Mouse (Mus musculus) lung, embryonic 16.5 days (tissue): ENCODE results near the gene Myzap. TPM values are rescaled to one million over a fixed set of nuclear protein-coding genes. Genes with fewer than 3 reads are reported as not detected.
A peak's percentile ranks its signal among the peaks of the same experiment; 100 is the strongest.

Experiments
- ATAC-seq: fragments of 200-750 bp; cut with Nextera tagmentation; 2 replicates; pipeline ENCODE4 v1.8.0; 2017; ENCODE audit warnings: low read depth, mild to moderate bottlenecking, moderate library complexity
- H3K27ac ChIP-seq: fragments of 300-500 bp; sonication (generic); 2 replicates; pipeline ENCODE4 v1.5.1; 2014; ENCODE audit warnings: mild to moderate bottlenecking, control low read depth, low read length
- H3K27me3 ChIP-seq: fragments of 300-500 bp; sonication (generic); 2 replicates; pipeline ENCODE4 v1.6.1; 2014; ENCODE audit warnings: low read depth, low read length, mixed read lengths; ENCODE audit not compliant: control insufficient read depth, insufficient read depth
- H3K36me3 ChIP-seq: fragments of 300-500 bp; sonication (generic); 2 replicates; pipeline ENCODE4 v1.6.1; 2014; ENCODE audit warnings: low read length; ENCODE audit not compliant: control insufficient read depth, insufficient read depth
- H3K4me1 ChIP-seq: fragments of 300-500 bp; sonication (generic); replicated peaks from 2 replicates; pipeline ENCODE4 v1.6.1; 2014; ENCODE audit warnings: low read length, mixed read lengths; ENCODE audit not compliant: control insufficient read depth, insufficient read depth
- H3K4me2 ChIP-seq: fragments of 300-500 bp; sonication (generic); 2 replicates; pipeline ENCODE4 v1.6.1; 2014; ENCODE audit warnings: low read depth, low read length, control low read depth
- H3K4me3 ChIP-seq: fragments of 300-500 bp; sonication (generic); 2 replicates; pipeline ENCODE4 v1.5.1; 2014; ENCODE audit warnings: mild to moderate bottlenecking, low read length, control low read depth
- H3K9ac ChIP-seq: fragments of 300-500 bp; sonication (generic); 2 replicates; pipeline ENCODE4 v1.6.1; 2014; ENCODE audit warnings: low read length, control low read depth
- H3K9me3 ChIP-seq: fragments of 300-500 bp; sonication (generic); 2 replicates; pipeline ENCODE4 v1.6.1; 2016; ENCODE audit warnings: low read length; ENCODE audit not compliant: control insufficient read depth
- WGBS: fragments of 180-500 bp; shearing (Covaris S2); extraction: QIAGEN DNeasy Blood & Tissue Kit; methylation state at CpG from one replicate; pipeline ENCODE4 v1.1.7; 2014; 5-methylcytosine and 5-hydroxymethylcytosine counted together
- polyA plus RNA-seq: library from polyadenylated mRNA; unstranded; fragments of >200 nt; fragmentation: Nextera tagmentation; extraction: Ambion mirVana; gene quantifications from 2 replicates; pipeline ENCODE4 v1.2.1, GENCODE M21; 2015

The Myzap gene
- polyA plus RNA-seq, 1 experiment from 2014 or later, result 66.7 TPM

DNA sequence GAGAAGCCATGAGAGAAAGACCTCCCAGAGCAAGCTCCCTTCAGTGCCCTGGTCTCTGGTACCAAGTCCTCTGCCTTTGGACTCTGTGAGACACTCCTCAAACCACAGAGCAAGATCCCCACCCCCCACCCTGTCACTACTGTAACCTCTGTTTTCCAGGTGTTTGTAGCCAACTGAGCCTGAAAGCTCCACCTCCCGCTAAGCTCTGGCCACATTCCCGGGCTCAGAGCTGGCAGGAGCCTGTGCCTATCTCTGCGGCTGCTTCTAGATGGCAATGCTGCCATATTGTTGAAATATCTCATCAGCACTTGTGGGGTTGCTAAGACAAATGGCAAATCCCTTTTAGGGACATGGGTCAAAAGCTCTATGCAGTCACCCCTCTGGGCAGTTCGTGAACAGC lies 19.7 kb upstream of the Myzap start:
- Histone ChIP-seq H3K27ac (no peak overlapping the region), H3K4me1 (peaks cover 19% of the 10 kb centered on the region), H3K4me3 (no peak overlapping the region), H3K9me3 (no peaks in the 10 kb centered on the region), H3K36me3 (no peaks in the 10 kb centered on the region), H3K9ac (no peak overlapping the region), H3K27me3 (no peaks in the 10 kb centered on the region), H3K4me2 (no peak overlapping the region)
- no peak for ATAC-seq
- WGBS, result 71% methylated on average over 4 of the region's 4 CpGs

DNA sequence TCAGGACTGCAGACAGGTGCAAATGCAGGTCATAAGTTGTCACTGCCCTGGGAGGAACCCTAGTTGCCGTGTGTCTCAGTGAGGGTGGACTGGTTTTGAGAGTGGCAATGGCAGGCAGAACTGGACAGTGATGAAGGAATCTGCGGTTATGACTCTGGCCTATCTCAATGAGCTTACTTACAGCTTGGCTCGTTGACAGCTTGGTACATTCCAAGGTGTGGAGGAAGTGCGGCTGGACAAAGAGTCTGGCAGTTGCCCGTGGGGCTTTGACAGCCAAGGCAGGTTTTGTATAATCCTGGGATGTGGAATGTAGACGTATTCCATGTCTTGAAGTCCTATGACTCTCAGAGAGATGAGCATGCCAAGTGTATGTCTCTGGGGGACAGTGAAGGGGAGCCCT lies 16.9 kb upstream of the Myzap start:
- Histone ChIP-seq H3K27me3 (no peaks in the 10 kb centered on the region), H3K27ac (no peak overlapping the region), H3K4me3 (no peak overlapping the region), H3K4me1 (peaks cover 19% of the 10 kb centered on the region), H3K4me2 (no peak overlapping the region), H3K36me3 (no peaks in the 10 kb centered on the region), H3K9me3 (no peaks in the 10 kb centered on the region), H3K9ac (no peak overlapping the region)
- WGBS, result 26% methylated on average over 6 of the region's 6 CpGs
- ATAC-seq, result peak; percentile 42; the same call in 1 of the 2 replicates

DNA sequence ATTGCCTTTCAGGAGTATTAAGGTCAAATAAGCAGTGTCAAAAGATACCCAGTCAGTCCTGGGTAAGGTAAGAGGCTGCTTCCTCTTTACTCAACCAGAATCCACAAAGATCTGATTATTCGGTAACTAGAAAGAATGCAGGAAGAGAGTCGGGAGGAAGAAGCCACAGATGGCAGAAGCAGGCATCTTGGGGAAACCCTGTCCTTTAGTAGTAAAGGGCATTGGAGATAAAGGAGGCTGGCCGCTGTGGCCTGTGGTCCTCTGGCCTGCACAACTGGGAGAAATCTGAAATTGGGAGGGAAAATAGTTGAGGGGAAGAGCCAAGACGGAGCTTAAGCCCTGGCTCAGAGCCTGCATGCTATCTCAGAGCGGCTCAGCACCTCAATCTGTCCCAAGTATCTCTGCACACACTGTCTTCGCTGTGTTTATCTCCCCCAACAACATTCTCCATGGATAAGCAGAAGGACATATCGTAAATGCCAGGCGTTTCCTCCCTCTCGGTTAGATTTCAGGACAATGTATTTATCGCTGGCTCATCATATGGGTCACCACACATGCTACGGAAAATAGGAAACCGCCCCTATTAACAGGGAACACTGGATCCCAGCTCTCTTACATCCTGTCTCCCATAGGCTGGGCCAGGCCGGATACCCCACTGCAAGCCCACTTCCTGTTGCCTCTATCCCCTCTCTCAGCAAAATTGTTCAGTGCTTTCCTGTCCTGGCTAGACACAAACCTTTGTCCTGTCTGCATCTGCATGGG lies 14.3 kb upstream of the Myzap start:
- H3K4me3 ChIP-seq, result no peak overlapping the region
- peak overlapping the region; percentile 75 for H3K27ac ChIP-seq
- no peaks in the 10 kb centered on the region for H3K36me3 ChIP-seq
- peaks cover 19% of the 10 kb centered on the region for H3K4me1 ChIP-seq
- H3K9ac ChIP-seq, result no peak overlapping the region
- no peak overlapping the region for H3K4me2 ChIP-seq
- H3K27me3 ChIP-seq, result no peaks in the 10 kb centered on the region
- peak; percentile 89 for ATAC-seq
- 53% methylated on average over 13 of the region's 13 CpGs for WGBS
- no peaks in the 10 kb centered on the region for H3K9me3 ChIP-seq

DNA sequence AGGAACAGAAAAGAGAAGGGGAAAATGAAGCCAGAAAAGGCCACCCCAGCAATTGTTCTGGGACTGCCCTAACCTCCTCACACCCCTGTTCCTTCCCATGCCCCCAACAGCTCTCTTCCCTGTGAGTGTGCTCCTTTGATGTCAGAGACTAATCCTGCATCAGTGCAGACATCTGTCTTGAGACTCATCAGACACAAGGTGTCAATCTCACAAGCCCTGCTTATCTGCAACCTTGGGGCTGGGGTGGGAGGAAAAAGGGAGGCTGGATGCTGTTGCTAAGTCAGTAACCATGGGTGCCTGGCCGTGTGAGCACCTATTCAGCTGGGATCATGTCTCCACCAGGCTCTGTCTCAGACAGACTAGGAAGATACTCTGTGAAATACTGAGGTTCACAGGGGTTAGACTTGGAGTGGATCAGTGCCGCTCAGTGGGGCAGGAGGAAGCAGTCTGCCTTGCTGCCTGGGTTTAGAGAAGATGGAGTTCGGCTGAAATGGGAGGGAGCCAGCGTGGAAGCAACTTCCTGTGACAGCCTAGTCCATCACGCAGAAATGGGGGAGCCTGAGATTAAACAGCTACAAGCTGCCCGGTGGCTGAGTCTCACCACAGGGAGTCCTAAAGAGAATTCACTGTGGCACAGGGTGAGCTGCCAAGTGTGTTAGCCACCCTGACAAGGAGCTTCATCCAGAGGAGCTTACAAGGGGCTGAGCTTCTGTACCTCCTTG lies 12.9 kb upstream of the Myzap start:
- H3K9ac ChIP-seq, result no peak overlapping the region
- H3K9me3 ChIP-seq, result no peaks in the 10 kb centered on the region
- no peak for ATAC-seq
- no peaks in the 10 kb centered on the region for H3K36me3 ChIP-seq
- H3K27ac ChIP-seq, result peak overlapping the region; percentile 50
- 40% methylated on average over 6 of the region's 6 CpGs for WGBS
- no peaks in the 10 kb centered on the region for H3K27me3 ChIP-seq
- peaks cover 19% of the 10 kb centered on the region for H3K4me1 ChIP-seq
- H3K4me2 ChIP-seq, result no peak overlapping the region
- H3K4me3 ChIP-seq, result no peak overlapping the region

DNA sequence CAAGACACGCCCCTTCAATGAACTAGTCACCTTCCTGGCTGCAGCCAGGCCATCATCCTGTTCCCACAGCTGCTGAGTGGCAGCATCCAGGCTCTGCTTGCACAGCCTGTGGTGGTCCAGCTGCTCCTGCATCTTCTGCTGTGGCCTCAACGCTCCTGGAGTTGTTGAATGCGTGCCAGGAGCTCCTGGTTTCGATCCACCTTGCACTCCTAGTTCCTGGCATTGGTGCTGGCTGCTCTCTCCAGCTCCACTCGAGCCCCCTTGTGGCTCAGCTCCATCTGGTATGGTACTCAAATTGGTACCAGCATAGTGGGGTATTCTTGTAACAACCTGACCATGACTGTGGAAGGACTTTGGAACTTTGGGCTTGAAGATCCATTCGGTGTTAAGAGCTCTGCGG lies 7.7 kb upstream of the Myzap start:
- no peaks in the 10 kb centered on the region for H3K27me3 ChIP-seq

DNA sequence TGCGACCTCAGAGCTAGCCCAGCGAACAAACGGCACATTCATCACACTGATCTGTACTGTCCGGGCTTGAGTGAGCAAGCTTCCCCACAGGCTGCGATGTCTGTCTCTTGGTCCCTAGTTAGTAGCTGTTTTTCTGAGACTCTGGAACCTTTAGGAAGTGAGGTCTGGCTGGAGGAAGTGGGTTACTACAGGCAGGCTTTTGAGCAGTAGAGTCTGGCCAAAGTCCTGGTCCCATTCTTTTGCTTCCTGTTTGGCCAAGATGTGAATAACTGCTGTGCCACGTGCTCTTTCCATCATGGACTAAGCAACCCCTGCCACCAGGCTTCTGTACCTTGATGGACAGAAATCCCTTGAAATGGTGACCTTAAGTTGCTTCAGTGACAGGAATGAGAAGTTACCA lies 4.7 kb upstream of the Myzap start:
- 50% methylated on average over 6 of the region's 6 CpGs for WGBS
- H3K27ac ChIP-seq, result peak overlapping the region; percentile 38

More for the DNA sequence above, 7.7 kb upstream of the Myzap start:
- peaks cover 10% of the 10 kb centered on the region for H3K4me1 ChIP-seq
- no peak overlapping the region for H3K4me3 ChIP-seq
- no peaks in the 10 kb centered on the region for H3K36me3 ChIP-seq
- H3K9me3 ChIP-seq, result no peaks in the 10 kb centered on the region
- 62% methylated on average over 7 of the region's 7 CpGs for WGBS
- ATAC-seq, result no peak
- H3K4me2 ChIP-seq, result no peak overlapping the region
- no peak overlapping the region for H3K27ac ChIP-seq
- no peak overlapping the region for H3K9ac ChIP-seq

DNA sequence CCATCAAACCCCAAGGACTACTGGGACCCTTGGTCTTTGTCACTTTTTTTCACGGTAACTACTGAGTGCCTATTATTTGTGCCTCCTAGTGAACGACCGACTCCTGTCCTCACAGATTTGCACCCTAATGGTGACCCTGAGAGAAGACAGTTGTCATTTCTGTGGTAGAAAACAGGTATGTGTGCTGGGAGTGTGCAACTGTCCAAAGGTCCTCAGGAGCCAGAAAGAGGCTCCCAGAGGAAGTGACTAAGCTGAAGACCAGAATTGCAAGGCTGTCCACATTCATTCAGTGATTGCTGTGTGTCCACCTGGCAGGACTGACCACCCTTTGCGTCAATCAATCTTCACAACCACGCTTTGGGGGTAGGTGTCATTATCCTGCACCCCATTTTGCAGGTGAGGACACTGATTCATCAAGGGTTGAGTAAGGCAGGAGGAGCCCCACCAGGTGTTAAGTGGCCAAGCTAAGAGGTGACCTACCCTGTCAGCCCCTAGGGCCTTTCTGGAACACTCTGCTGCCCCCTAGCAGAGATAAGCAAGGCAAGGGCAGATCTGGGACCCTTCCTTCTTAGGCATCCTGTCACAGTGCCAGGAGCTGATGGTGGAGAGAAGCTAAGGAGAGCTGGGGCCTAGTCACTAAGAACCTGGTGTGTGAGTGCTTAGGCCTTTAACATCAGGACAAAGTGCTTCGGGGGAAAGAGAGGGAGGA lies 571 bp upstream of the Myzap start:
- Histone ChIP-seq H3K4me2 (peak overlapping the region; percentile 91), H3K4me3 (peak overlapping the region; percentile 74), H3K9me3 (no peaks in the 10 kb centered on the region), H3K4me1 (peaks cover 18% of the 10 kb centered on the region), H3K9ac (peak overlapping the region; percentile 45), H3K27me3 (no peaks in the 10 kb centered on the region), H3K36me3 (no peaks in the 10 kb centered on the region), H3K27ac (peak overlapping the region; percentile 47)
- WGBS, result 28% methylated on average over 6 of the region's 6 CpGs
- ATAC-seq, result peak; percentile 15

More for the DNA sequence above, 4.7 kb upstream of the Myzap start:
- H3K9me3 ChIP-seq, result no peaks in the 10 kb centered on the region
- H3K27me3 ChIP-seq, result no peaks in the 10 kb centered on the region
- no peaks in the 10 kb centered on the region for H3K36me3 ChIP-seq
- H3K9ac ChIP-seq, result no peak overlapping the region
- ATAC-seq, result no peak
- H3K4me3 ChIP-seq, result no peak overlapping the region
- H3K4me2 ChIP-seq, result no peak overlapping the region
- peaks cover 17% of the 10 kb centered on the region for H3K4me1 ChIP-seq

DNA sequence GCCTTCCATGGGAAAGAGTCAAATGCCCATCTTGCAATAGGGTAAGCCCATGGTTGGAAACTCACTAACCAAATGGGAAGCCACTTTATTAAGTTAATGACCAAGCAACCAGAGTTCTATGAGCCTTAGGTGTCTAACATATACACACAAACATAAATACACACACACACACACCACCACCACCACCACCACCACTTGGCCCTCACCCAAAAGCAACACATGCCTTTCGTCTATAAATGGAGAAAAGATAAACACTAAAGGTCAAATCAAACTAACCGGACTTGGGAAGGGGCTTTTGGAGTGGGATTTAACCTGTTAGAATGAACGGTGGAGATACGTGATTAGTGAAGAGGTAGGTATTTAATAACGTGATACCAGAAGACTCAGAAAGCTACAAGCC lies 1.1 kb downstream of the Myzap start:
- Histone ChIP-seq H3K9me3 (no peaks in the 10 kb centered on the region), H3K4me2 (peak overlapping the region; percentile 91), H3K36me3 (no peaks in the 10 kb centered on the region), H3K27me3 (no peaks in the 10 kb centered on the region), H3K27ac (peak overlapping the region; percentile 59; the same call in 1 of the 2 replicates), H3K4me3 (peak overlapping the region; percentile 74), H3K4me1 (peaks cover 21% of the 10 kb centered on the region), H3K9ac (peak overlapping the region; percentile 86)
- ATAC-seq, result no peak
- 16% methylated on average over 5 of the region's 5 CpGs for WGBS

DNA sequence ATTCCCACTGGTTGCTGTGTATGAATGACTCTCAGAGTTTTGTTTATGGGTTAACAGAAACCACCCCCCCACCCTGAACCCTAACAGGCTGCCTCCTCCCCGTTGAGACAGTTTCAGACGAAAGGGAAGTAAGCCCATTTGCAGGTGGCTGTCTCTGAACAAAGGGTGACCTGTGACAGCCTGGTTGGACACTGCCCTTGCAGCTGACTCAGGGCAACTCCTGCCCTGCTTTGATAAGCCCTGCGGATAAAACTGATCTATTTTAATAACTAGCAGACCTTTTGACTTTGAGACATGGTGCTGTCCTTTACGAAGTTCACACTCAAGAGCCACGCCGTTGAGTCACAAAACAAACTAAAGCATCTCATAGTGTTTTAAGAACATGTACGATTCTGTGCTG lies 2.4 kb downstream of the Myzap start:
- H3K4me3 ChIP-seq, result peak overlapping the region; percentile 74
- peak overlapping the region; percentile 63 for H3K27ac ChIP-seq
- H3K9me3 ChIP-seq, result peaks cover 3% of the 10 kb centered on the region; the same call in 1 of the 2 replicates
- H3K4me1 ChIP-seq, result peaks cover 21% of the 10 kb centered on the region
- no peaks in the 10 kb centered on the region for H3K27me3 ChIP-seq
- no peak for ATAC-seq
- WGBS, result 39% methylated on average over 7 of the region's 7 CpGs
- peak overlapping the region; percentile 34; the same call in 1 of the 2 replicates for H3K9ac ChIP-seq
- peaks cover 3% of the 10 kb centered on the region; the same call in 1 of the 2 replicates for H3K36me3 ChIP-seq
- H3K4me2 ChIP-seq, result peak overlapping the region; percentile 91
